Mouse (Mus musculus) kidney, postnatal 25 days (tissue): Measurements from ENCODE around the gene Pim1.

Source experiments
- DNase-seq, 2 experiments: peaks; one replicate each; pipeline ENCODE4 v3.0.0; 2021; ENCODE audit warnings: mixed read lengths in 2 of 2

The Pim1 gene

GRCm38 (mm10) chr17:29465405-29466010, 25.0 kb upstream of the Pim1 start:
- DNase-seq: peak; percentile 48 to 54

GRCm38 (mm10) chr17:29467030-29467429, 23.5 kb upstream of the Pim1 start:
- DNase-seq: no peak

- no peak for DNase-seq
Measured at GRCm38 (mm10) chr17:29473466-29473865, 17.1 kb upstream of the Pim1 start.

GRCm38 (mm10) chr17:29474036-29474435, 16.5 kb upstream of the Pim1 start:
- no peak for DNase-seq

- DNase-seq: no peak
Measured at GRCm38 (mm10) chr17:29475142-29475541, 15.4 kb upstream of the Pim1 start.

GRCm38 (mm10) chr17:29476461-29476860, 14.1 kb upstream of the Pim1 start:
- no peak for DNase-seq

GRCm38 (mm10) chr17:29477357-29477756, 13.2 kb upstream of the Pim1 start:
- DNase-seq: no peak

GRCm38 (mm10) chr17:29478271-29478670, 12.3 kb upstream of the Pim1 start:
- DNase-seq: no peak

GRCm38 (mm10) chr17:29480256-29480655, 10.3 kb upstream of the Pim1 start:
- DNase-seq: no peak

- no peak for DNase-seq
Measured at GRCm38 (mm10) chr17:29482632-29483031, 7.9 kb upstream of the Pim1 start.

GRCm38 (mm10) chr17:29483282-29483681, 7.3 kb upstream of the Pim1 start:
- DNase-seq: no peak

- no peak for DNase-seq
Measured at GRCm38 (mm10) chr17:29484431-29484830, 6.1 kb upstream of the Pim1 start.

GRCm38 (mm10) chr17:29485336-29486233, 5.0 kb upstream of the Pim1 start:
- no peak for DNase-seq

GRCm38 (mm10) chr17:29488257-29488977, 2.1 kb upstream of the Pim1 start:
- no peak for DNase-seq

GRCm38 (mm10) chr17:29488978-29489970, 1.3 kb upstream of the Pim1 start:
- peak; percentile 47 to 54 for DNase-seq

- peak; percentile 98 to 99 for DNase-seq
Measured at GRCm38 (mm10) chr17:29489971-29490712, 411 bp upstream of the Pim1 start.

- DNase-seq: peak; percentile 80 to 89
Measured at GRCm38 (mm10) chr17:29491591-29492268, 1.2 kb downstream of the Pim1 start.

- peak; percentile 74 to 78 for DNase-seq
Measured at GRCm38 (mm10) chr17:29492269-29493191, 2.0 kb downstream of the Pim1 start.

- DNase-seq: no peak
Measured at GRCm38 (mm10) chr17:29493461-29493980, 3.0 kb downstream of the Pim1 start.
